Mouse (Mus musculus) liver, embryonic 14.5 days (tissue): ENCODE results near the gene B3galt2. TPM values are rescaled to one million over a fixed set of nuclear protein-coding genes. Genes with fewer than 3 reads are reported as not detected.

Source experiments
- ATAC-seq: fragments of 200-750 bp; cut with Nextera tagmentation; 2 replicates; pipeline ENCODE4 v1.8.0; 2017; ENCODE audit warnings: moderate number of reproducible peaks, mild to moderate bottlenecking, moderate library complexity; ENCODE audit not compliant: insufficient read depth
- DNase-seq, 3 experiments: peaks; one replicate each; pipeline ENCODE4 v3.0.0-alpha.2; 2012 to 2013; ENCODE audit warnings: low read depth in 3 of 3, low spot score in 3 of 3
- H3K27ac ChIP-seq: fragments of 300-500 bp; sonication (generic); 2 replicates; pipeline ENCODE4 v1.5.1; 2014; ENCODE audit warnings: moderate library complexity, mild to moderate bottlenecking, control low read depth, inconsistent platforms
- H3K27me3 ChIP-seq: fragments of 300-500 bp; sonication (generic); 2 replicates; pipeline ENCODE4 v1.6.1; 2014; ENCODE audit warnings: mild to moderate bottlenecking, low read length, moderate library complexity; ENCODE audit not compliant: control insufficient read depth, insufficient read depth
- H3K36me3 ChIP-seq: fragments of 300-500 bp; sonication (generic); replicated peaks from 2 replicates; pipeline ENCODE4 v1.6.1; 2014; ENCODE audit warnings: low read depth; ENCODE audit not compliant: control insufficient read depth, insufficient read depth
- H3K4me1 ChIP-seq, 2 experiments: fragments of 200-500 bp in 1 of 2; fragments of 300-500 bp in 1 of 2; sonication (generic) in 1 of 2; replicated peaks; 2 replicates each; pipeline ENCODE4 v1.6.1; 2012 to 2014; ENCODE audit warnings: antibody characterized with exemption in 1 of 2, inconsistent platforms in 1 of 2, low read length in 1 of 2; ENCODE audit not compliant: control insufficient read depth in 2 of 2, insufficient read depth in 2 of 2
- H3K4me2 ChIP-seq: fragments of 300-500 bp; sonication (generic); 2 replicates; pipeline ENCODE4 v1.6.1; 2014; ENCODE audit warnings: low read depth, mild to moderate bottlenecking, control low read depth, moderate library complexity
- H3K4me3 ChIP-seq, 2 experiments: fragments of 200-500 bp in 1 of 2; fragments of 300-500 bp in 1 of 2; sonication (generic) in 1 of 2; 2 replicates each; pipeline ENCODE4 v1.5.1; 2012 to 2014; ENCODE audit warnings: low read depth in 2 of 2, low read length in 2 of 2, mild to moderate bottlenecking in 2 of 2, control low read depth in 1 of 2, inconsistent platforms in 1 of 2, moderate library complexity in 1 of 2; ENCODE audit not compliant: insufficient read depth in 1 of 2
- H3K9ac ChIP-seq: fragments of 300-500 bp; sonication (generic); replicated peaks from 2 replicates; pipeline ENCODE4 v1.6.1; 2014; ENCODE audit warnings: mild to moderate bottlenecking, control low read depth, moderate library complexity
- H3K9me3 ChIP-seq: fragments of 300-500 bp; sonication (generic); 2 replicates; pipeline ENCODE4 v1.6.1; 2016; ENCODE audit warnings: low read length, mixed read lengths; ENCODE audit not compliant: control insufficient read depth
- CTCF ChIP-seq: IDR thresholded peaks from 2 replicates; pipeline ENCODE4 v1.5.1; 2016; ENCODE audit warnings: antibody characterized with exemption, low read depth, control low read depth
- EP300 ChIP-seq: IDR thresholded peaks from 2 replicates; pipeline ENCODE4 v1.6.1; 2016; ENCODE audit warnings: antibody characterized with exemption, low read depth
- WGBS: fragments of 180-500 bp; shearing (Covaris S2); extraction: QIAGEN DNeasy Blood & Tissue Kit; methylation state at CpG from one replicate; pipeline ENCODE4 v1.1.7; 2014; ENCODE audit not compliant: insufficient replicate concordance; 5-methylcytosine and 5-hydroxymethylcytosine counted together
- polyA plus RNA-seq, 2 experiments: library from polyadenylated mRNA; depleted of rRNA in 1 of 2; stranded (reverse) in 1 of 2; unstranded in 1 of 2; fragments of >200 nt; fragmentation: Nextera tagmentation in 1 of 2; extraction: Ambion mirVana in 1 of 2; gene quantifications; 2 replicates each; pipeline versions ENCODE4 v1.2.1 to v1.2.3; 2012 to 2014

B3galt2 gene
- polyA plus RNA-seq, 2 experiments = 0.08 TPM; not detected in 1

DNA sequence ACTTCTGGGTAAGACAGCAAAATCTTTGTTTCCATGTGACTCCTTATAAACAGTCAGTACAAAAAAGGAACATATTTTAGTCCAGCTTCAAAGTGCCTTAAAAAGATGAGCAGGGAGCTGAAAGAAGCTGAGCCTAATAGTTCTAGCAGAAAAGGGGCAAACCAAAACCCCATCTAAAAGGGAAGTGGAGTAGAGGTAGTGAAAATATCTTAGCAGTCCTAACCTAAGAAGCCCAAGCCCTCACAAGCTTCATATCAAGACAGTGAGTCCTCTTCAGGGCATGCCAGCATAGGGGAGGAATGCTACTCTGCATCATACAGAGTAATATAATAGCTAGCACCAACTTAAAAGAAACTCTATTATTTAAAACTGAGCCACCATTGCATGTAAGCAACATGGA is 18.5 kb upstream of the B3galt2 start:
- Histone ChIP-seq H3K9ac (no peak overlapping the region), H3K27ac (no peak overlapping the region), H3K4me1 (no peaks in the 10 kb centered on the region), H3K4me3 (no peak overlapping the region), H3K36me3 (peaks cover 10% of the 10 kb centered on the region), H3K27me3 (no peaks in the 10 kb centered on the region), H3K4me2 (no peak overlapping the region), H3K9me3 (no peaks in the 10 kb centered on the region)
- DNase-seq = no peak
- no peak for ATAC-seq
- no peak for TF ChIP-seq EP300
- TF ChIP-seq CTCF = no peak

DNA sequence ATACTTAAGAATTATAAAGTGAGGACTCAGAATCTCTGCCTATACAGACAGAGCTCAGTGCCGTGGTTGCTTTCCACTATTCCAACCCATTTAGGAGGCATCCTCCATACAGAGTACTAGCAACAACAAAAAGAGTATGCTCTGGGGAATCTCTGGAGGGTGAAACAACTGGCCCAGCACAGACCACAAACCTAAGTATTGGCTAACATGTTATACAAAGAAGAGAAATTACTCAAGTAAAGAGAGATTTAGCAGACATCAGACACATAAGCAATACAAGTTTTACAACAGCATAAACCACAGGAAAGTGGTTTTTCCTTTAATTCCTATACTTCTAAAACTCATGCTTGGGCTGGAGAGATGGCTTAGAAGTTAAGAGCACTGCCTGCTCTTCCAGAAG is 17.8 kb upstream of the B3galt2 start:
- no peaks in the 10 kb centered on the region for H3K4me1 ChIP-seq
- H3K27ac ChIP-seq = no peak overlapping the region
- 72% methylated on average over 1 of the region's 1 CpGs for WGBS
- no peaks in the 10 kb centered on the region for H3K9me3 ChIP-seq
- DNase-seq (no peak), ATAC-seq (no peak)
- no peak for TF ChIP-seq CTCF
- no peak overlapping the region for H3K4me3 ChIP-seq
- no peak overlapping the region for H3K9ac ChIP-seq
- no peaks in the 10 kb centered on the region for H3K27me3 ChIP-seq
- H3K36me3 ChIP-seq = peaks cover 12% of the 10 kb centered on the region
- no peak overlapping the region for H3K4me2 ChIP-seq

DNA sequence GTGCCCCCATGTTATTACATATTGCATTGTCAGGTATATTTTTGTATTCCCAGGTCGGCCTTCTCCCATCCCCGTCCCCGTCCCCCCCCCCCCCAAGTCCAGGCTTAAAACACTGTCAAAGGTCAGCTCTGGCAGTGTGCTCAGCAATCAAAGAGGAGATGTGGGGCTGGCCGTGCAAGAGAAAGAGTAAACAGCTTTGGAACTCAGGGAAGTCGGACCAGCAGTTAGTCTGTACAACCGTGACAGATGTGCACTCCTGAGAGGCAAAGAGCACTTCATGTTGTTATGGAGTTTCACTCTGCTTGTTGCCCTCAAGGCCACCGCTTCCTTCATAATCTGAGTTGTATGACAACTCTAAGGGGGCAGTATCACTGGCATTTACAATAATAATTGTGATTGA is 9.1 kb upstream of the B3galt2 start:
- Histone ChIP-seq H3K36me3 (peaks cover 6% of the 10 kb centered on the region), H3K9ac (no peak overlapping the region), H3K9me3 (no peaks in the 10 kb centered on the region), H3K4me3 (no peak overlapping the region), H3K27ac (no peak overlapping the region), H3K4me1 (peaks cover 0 to 3% of the 10 kb centered on the region in 2 experiments; a peak in 1 of 4 replicates), H3K4me2 (no peak overlapping the region), H3K27me3 (no peaks in the 10 kb centered on the region)
- TF ChIP-seq CTCF (no peak), EP300 (no peak)
- peak in 1 of 3 experiments; percentile 14 for DNase-seq
- 65% methylated on average over 7 of the region's 7 CpGs for WGBS
- peak; percentile 33; the same call in 1 of the 2 replicates for ATAC-seq

DNA sequence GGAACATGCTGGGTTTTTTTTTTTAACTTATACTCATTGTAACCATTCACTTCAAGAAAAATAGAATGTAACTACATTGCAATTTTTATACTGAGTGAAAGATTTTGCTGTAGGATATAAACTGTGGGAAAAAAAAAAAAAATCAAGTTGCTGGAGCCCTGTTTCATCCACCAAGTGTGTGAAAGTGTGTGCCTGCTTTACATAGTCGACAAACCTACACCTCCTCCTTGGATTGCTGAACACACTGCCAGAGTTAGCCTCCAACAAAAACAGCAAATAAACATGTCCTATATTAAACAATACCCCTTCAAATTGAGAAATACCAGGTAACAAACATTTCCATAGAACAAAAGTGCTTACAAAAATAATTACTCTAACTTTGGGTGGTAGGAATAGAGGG is 8.1 kb upstream of the B3galt2 start:
- no peak overlapping the region for H3K4me2 ChIP-seq
- H3K4me3 ChIP-seq = no peak overlapping the region
- H3K27ac ChIP-seq = no peak overlapping the region
- no peak for TF ChIP-seq EP300
- no peak for TF ChIP-seq CTCF
- H3K9ac ChIP-seq = no peak overlapping the region
- DNase-seq = no peak
- no peaks in the 10 kb centered on the region for H3K27me3 ChIP-seq
- ATAC-seq = no peak
- no peaks in the 10 kb centered on the region; the same call in 1 of the 2 replicates for H3K36me3 ChIP-seq
- 69% methylated on average over 1 of the region's 1 CpGs for WGBS
- H3K4me1 ChIP-seq = peaks cover 0 to 7% of the 10 kb centered on the region in 2 experiments; a peak in 2 of 4 replicates
- no peaks in the 10 kb centered on the region for H3K9me3 ChIP-seq

DNA sequence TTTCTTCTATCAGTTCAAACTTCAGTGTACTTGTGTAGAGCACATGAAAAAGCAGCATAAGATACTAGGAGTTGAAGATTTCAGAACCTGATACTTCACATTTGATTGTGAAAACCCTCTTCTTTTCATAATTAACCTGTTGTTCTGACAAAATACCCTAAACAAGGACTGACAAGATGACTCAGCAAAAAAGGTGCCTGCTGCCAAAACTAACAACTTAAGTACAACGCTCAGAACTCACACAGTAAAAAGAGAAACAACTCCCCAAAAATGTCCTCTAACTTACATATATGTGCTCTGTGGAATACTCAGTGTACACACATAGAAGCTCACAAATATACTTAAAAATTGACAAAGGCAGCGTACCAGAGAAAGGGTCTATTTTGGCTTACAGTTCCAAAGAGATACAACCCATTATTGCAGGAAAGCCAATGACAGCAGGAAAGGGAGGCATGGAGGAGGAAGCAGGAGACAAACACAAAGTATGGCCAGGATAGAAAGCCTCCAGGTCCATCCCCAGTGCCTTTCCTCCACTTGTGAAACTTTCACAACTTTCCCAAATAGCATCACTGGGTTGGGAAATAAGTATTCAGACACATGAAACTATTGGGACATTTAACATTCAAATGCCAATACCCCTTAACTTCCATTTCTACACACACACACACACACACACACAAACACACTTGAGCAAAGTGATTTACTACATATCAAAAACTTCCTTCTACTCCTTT is 7.4 kb upstream of the B3galt2 start:
- no peaks in the 10 kb centered on the region for H3K9me3 ChIP-seq
- peak in 1 of 3 experiments; percentile 11 for DNase-seq

More for the DNA sequence above, 7.4 kb upstream of the B3galt2 start:
- Histone ChIP-seq H3K27ac (no peak overlapping the region), H3K4me1 (peaks cover 0 to 7% of the 10 kb centered on the region in 2 experiments; a peak in 2 of 4 replicates), H3K9ac (no peak overlapping the region), H3K4me2 (no peak overlapping the region), H3K27me3 (no peaks in the 10 kb centered on the region), H3K36me3 (no peaks in the 10 kb centered on the region; the same call in 1 of the 2 replicates), H3K4me3 (no peak overlapping the region)
- no peak for ATAC-seq
- TF ChIP-seq CTCF = no peak
- no peak for TF ChIP-seq EP300
- WGBS = 69% methylated on average over 2 of the region's 2 CpGs
